Mouse (Mus musculus): Measurements from ENCODE around the gene H2-Q2.

DNA sequence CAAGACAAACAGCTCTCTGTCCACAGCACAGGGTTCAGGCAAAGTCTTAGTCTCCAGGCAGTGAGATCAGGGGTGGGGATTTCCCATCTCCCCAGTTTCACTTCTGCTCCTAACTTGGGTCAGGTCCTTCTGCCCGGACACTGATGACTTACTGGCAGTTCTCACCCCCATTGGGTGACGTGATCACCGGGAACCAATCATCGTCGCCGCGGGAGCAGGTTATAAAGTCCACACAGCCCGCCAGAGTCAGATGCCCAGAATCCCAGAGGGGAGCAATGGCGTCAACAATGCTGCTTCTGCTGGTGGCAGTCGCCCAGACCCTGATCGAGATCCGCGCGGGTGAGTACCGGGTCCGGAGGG is 37.3 kb downstream of the H2-Q2 start, which contains the start of gene H2-Q4:
- TF ChIP-seq CTCF (IDR thresholded peaks at IDR 0.05; ENCODE audit: low read depth, low read length) = no peak
- peak; percentile 97 for TF ChIP-seq POLR2A (IDR thresholded peaks at IDR 0.05; ENCODE audit: extremely low read depth, insufficient read depth, low read length)

All from liver, adult 2 months (tissue).